Mouse (Mus musculus) small intestine, adult 2 months (tissue): ENCODE data around the gene A130010J15Rik.

Experiments used
- CTCF ChIP-seq: fragments of 200-500 bp; IDR thresholded peaks from 2 replicates; pipeline ENCODE4 v1.5.1; 2012; ENCODE audit warnings: low read depth, mild to moderate bottlenecking, control low read depth, inconsistent platforms, low read length, moderate library complexity, mixed read lengths; ENCODE audit not compliant: insufficient replicate concordance, insufficient read length; ENCODE audit errors: extremely low read depth
- POLR2A ChIP-seq: fragments of 200-500 bp; IDR thresholded peaks from 2 replicates; pipeline ENCODE4 v1.6.1; 2012; ENCODE audit warnings: low read depth, mild to moderate bottlenecking, control low read depth, inconsistent platforms, low read length, moderate library complexity

DNA sequence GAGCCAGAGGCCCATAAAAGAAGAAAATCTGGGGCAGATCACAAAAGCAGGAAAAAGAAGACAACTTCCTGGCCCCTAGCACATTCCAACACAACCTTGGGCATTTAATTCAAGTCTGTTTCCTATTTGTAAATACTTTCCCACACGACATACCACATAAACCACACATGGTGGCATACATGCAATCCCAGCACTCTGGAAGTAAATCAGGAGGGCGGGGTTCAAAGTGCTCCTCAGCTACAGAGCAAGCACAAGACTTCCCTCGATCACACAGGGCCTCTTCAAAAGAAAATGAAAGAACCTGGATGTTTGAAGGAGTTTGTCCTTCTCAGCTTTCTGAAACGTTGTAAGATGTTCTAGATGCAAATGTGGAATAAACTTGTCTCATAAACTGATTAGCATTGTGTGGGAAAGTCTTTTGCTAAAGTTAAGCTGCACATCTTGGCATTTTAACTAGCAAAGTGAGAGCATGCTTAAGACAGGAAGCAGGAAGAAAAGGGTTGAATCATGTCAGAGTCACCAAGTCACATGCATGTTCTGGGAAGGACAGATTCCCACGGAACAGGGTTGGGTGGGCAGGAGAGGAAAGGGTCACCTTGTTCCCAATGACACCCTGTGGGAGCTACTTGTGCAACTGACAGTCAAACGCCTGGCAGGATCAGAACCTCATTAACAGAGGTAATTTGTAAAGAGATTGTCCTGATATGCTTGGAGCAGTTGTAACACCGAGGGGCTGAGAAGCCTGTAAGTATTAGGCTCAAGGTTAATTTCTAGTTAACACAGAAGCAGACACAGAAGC, 59.1 kb downstream of the A130010J15Rik start:
- TF ChIP-seq CTCF (no peak), POLR2A (no peak)
